Mouse (Mus musculus) stomach, postnatal 0 days (tissue): ENCODE measurements around the gene Gm29666. TPM values are rescaled to one million over a fixed set of nuclear protein-coding genes. Genes with fewer than 3 reads are reported as not detected.
A peak's percentile ranks its signal among the peaks of the same experiment; 100 is the strongest.

Experiments used
- ATAC-seq: fragments of 200-750 bp; cut with Nextera tagmentation; 2 replicates; pipeline ENCODE4 v1.8.0; 2017; ENCODE audit not compliant: low FRiP score, low TSS enrichment
- DNase-seq: peaks from one replicate; pipeline ENCODE4 v3.0.0-alpha.2; 2016; ENCODE audit warnings: low spot score
- H3K27ac ChIP-seq: fragments of 300-500 bp; sonication (generic); replicated peaks from 2 replicates; pipeline ENCODE4 v1.5.1; 2014; ENCODE audit warnings: mild to moderate bottlenecking, control low read depth
- H3K27me3 ChIP-seq: fragments of 300-500 bp; sonication (generic); 2 replicates; pipeline ENCODE4 v1.6.1; 2014; ENCODE audit warnings: low read length; ENCODE audit not compliant: control insufficient read depth, insufficient read depth
- H3K36me3 ChIP-seq: fragments of 300-500 bp; sonication (generic); 2 replicates; pipeline ENCODE4 v1.6.1; 2014; ENCODE audit warnings: low read length, mixed read lengths; ENCODE audit not compliant: control insufficient read depth, insufficient read depth
- H3K4me1 ChIP-seq: fragments of 300-500 bp; sonication (generic); replicated peaks from 2 replicates; pipeline ENCODE4 v1.6.1; 2014; ENCODE audit warnings: antibody characterized with exemption; ENCODE audit not compliant: control insufficient read depth, insufficient read depth
- H3K4me2 ChIP-seq: fragments of 300-500 bp; sonication (generic); replicated peaks from 2 replicates; pipeline ENCODE4 v1.6.1; 2014; ENCODE audit warnings: low read depth, mild to moderate bottlenecking, control low read depth, moderate library complexity
- H3K4me3 ChIP-seq: fragments of 300-500 bp; sonication (generic); 2 replicates; pipeline ENCODE4 v1.5.1; 2014; ENCODE audit warnings: low read depth, low read length, control low read depth
- H3K9ac ChIP-seq: fragments of 300-500 bp; sonication (generic); 2 replicates; pipeline ENCODE4 v1.6.1; 2014; ENCODE audit warnings: mild to moderate bottlenecking, low read length, control low read depth, mixed read lengths
- H3K9me3 ChIP-seq: fragments of 300-500 bp; sonication (generic); 2 replicates; pipeline ENCODE4 v1.6.1; 2016; ENCODE audit warnings: low read length; ENCODE audit not compliant: control insufficient read depth
- CTCF ChIP-seq: IDR thresholded peaks from 2 replicates; pipeline ENCODE4 v1.5.1; 2016; ENCODE audit warnings: antibody characterized with exemption, low read depth, mild to moderate bottlenecking, moderate library complexity
- EP300 ChIP-seq: optimal IDR thresholded peaks from 2 replicates; pipeline ENCODE3; 2016; ENCODE audit warnings: antibody characterized with exemption
- WGBS: fragments of 180-500 bp; shearing (Covaris S2); extraction: QIAGEN DNeasy Blood & Tissue Kit; methylation state at CpG from one replicate; pipeline ENCODE4 v1.1.7; 2014; 5-methylcytosine and 5-hydroxymethylcytosine counted together
- polyA plus RNA-seq: library from polyadenylated mRNA; unstranded; fragments of >200 nt; fragmentation: Nextera tagmentation; extraction: Ambion mirVana; gene quantifications from 2 replicates; pipeline ENCODE4 v1.2.1, GENCODE M21; 2015

Gene Gm29666
- polyA plus RNA-seq, 1 experiment from 2014 or later: 0.15 TPM

- DNase-seq (no peak), ATAC-seq (no peak)
- Histone ChIP-seq H3K9me3 (no peaks in the 10 kb centered on the region), H3K9ac (0 out of 2 replicates have a peak overlapping the region, but pooled peaks have one; percentile 94), H3K36me3 (peaks cover 15% of the 10 kb centered on the region), H3K27me3 (no peaks in the 10 kb centered on the region), H3K4me2 (peak overlapping the region; percentile 75), H3K27ac (no peak overlapping the region), H3K4me3 (peak overlapping the region; percentile 90), H3K4me1 (no peaks in the 10 kb centered on the region)
- WGBS: 7% methylated on average over 9 of the region's 9 CpGs
- peak; percentile 83 for TF ChIP-seq CTCF
- TF ChIP-seq EP300: no peak
Observed at GRCm38 (mm10) chr15:84924781-84925315, 5.0 kb upstream of the Gm29666 start.

DNA sequence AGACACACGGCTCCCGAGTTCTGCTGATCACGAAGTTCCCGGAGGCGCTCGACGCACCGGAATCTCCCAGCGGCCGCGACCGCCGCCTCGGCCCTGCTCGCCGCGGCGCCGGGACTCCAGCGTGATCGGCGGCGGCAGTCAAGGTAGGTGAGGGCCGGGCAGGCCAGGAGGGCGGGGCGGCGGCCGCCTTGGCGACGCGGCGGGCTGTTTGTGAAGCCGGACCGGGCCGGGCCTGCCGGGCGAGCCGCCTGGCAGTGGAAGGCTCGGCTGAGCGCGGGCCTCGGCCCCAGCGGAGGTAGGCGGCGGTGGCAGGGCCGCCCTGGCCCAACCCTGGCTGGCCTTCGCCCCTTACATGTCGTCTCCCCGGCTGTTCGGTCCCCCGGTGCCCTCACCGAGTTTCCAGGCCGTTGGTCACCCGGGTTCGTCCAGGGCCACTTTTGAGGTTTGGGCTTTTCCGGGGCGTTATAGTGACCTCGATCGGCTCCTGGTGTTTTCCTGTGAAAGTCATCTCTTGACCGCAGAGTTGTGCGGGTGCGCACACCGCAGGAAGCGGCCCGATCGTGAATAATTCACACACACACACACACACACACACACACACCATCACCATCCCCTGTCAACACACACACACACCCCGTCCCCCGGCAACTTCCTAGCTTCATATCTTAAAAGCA, 3.8 kb upstream of the Gm29666 start:
- WGBS: under 1% methylated on average over 57 of the region's 68 CpGs
- peaks cover 5% of the 10 kb centered on the region for H3K36me3 ChIP-seq
- peak overlapping the region; percentile 90 for H3K4me3 ChIP-seq
- DNase-seq: peak; percentile 83
- peak; percentile 84 for ATAC-seq
- H3K9me3 ChIP-seq: no peaks in the 10 kb centered on the region
- H3K4me2 ChIP-seq: peak overlapping the region; percentile 75
- no peaks in the 10 kb centered on the region for H3K4me1 ChIP-seq
- TF ChIP-seq CTCF: no peak
- TF ChIP-seq EP300: no peak
- H3K27ac ChIP-seq: peak overlapping the region; percentile 98
- peak overlapping the region; percentile 94 for H3K9ac ChIP-seq
- H3K27me3 ChIP-seq: no peaks in the 10 kb centered on the region

DNA sequence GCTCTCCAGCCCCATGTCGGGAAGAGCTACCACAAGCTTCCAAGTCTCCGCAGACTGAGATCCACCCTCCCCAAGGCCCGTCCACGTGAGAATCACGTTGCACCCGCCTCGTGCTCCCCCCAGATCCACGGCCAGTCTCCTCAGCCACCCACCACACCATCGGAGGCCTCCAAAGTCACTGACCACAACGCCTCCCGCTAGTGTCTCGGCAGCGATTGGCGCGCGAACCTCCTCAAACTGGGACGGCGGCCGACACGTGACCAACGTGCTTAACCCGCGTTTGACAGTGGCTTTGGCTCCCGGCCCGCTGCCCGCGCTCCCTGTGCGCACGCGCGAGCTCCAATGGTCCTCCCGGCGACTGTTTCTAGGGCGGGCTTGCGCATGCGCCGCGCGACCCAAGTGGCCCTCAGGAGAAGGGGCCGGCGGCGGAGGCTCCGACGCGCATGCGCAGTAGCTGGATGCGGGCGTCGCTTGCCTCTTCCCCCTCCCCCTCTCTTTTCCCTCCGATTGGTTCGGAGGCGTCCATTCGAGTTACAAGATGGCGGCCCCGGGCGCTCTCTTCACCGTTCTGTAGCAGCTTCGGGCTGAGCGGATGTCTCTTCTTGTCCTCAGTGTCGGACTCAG, 3.2 kb upstream of the Gm29666 start, which contains the start of gene Nup50:
Gene Nup50, plus strand, starts transcription at position 528 of the 624 bp plus-strand sequence.
- Histone ChIP-seq H3K9ac (peak within 1 kb of the TSS; percentile 94), H3K9me3 (no peaks in the 10 kb centered on the region), H3K27me3 (no peaks in the 10 kb centered on the region), H3K4me1 (no peaks in the 10 kb centered on the region), H3K27ac (peak within 1 kb of the TSS; percentile 98), H3K4me2 (peak within 1 kb of the TSS; percentile 77), H3K36me3 (no peaks in the 10 kb centered on the region), H3K4me3 (peak within 1 kb of the TSS; percentile 90)
- ATAC-seq: peak; percentile 95
- WGBS: under 1% methylated on average over 51 of the region's 60 CpGs
- TF ChIP-seq CTCF (0 out of 2 replicates have a peak, but pooled peaks have one; percentile 1), EP300 (no peak)
- peak; percentile 100 for DNase-seq

DNA sequence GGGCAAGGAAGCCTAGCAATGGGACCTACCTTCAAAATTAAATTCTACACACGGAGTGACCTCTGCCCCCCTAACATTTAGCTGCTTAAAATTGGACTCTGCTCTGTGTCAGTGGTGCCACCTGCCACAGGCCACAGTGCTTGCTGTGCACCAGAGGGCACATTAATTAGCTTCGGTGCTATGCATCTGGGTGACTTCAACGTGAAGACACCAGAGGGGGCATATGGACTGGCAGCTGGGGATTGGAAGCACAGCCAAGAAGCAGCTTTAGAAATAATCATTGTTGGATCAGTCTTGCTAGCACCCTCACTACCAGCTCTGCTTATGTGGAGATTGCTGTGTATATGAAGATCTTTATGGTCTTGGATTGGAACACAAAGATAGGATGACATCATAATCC, 6.6 kb downstream of the Gm29666 start:
- 94% methylated on average over 3 of the region's 3 CpGs for WGBS
- H3K27me3 ChIP-seq: no peaks in the 10 kb centered on the region
- no peak overlapping the region for H3K27ac ChIP-seq
- H3K4me1 ChIP-seq: no peaks in the 10 kb centered on the region
- DNase-seq (no peak), ATAC-seq (no peak)
- TF ChIP-seq CTCF (no peak), EP300 (no peak)
- no peaks in the 10 kb centered on the region for H3K36me3 ChIP-seq
- no peak overlapping the region for H3K4me2 ChIP-seq
- 0 out of 2 replicates have a peak, but pooled peaks cover 3% of the 10 kb centered on the region for H3K9me3 ChIP-seq
- H3K9ac ChIP-seq: no peak overlapping the region
- no peak overlapping the region for H3K4me3 ChIP-seq

DNA sequence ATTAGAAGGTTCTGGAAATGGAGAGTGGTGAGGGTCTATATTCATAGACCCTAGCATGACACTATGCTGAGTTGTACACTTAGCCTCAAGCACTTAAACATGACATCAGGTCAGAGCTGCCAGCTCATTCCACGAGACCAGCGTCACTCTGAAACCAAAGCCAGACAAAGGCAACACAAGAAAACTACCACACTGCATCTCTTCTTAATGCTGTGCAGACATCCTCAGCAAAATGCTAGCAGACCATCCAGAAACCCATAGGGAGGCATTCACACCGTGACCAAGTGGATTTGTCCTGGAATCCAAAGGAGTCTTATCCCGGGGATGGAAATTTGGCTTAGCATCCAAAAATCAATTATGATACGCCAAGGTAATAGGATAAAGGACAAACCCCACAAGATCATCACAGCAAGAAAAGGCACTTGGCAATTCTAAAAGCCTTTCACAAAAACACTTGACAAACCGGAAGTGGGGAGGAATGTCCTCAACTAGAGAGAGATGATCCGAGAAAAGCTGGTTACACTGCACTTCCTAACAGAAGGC, 15.9 kb downstream of the Gm29666 start:
- TF ChIP-seq EP300 (no peak), CTCF (no peak)
- no peak overlapping the region for H3K4me2 ChIP-seq
- 71% methylated on average over 7 of the region's 7 CpGs for WGBS
- ATAC-seq: no peak
- H3K27me3 ChIP-seq: no peaks in the 10 kb centered on the region
- H3K4me3 ChIP-seq: no peak overlapping the region
- H3K27ac ChIP-seq: no peak overlapping the region
- H3K4me1 ChIP-seq: no peaks in the 10 kb centered on the region
- no peaks in the 10 kb centered on the region for H3K9me3 ChIP-seq
- H3K9ac ChIP-seq: no peak overlapping the region
- DNase-seq: no peak
- H3K36me3 ChIP-seq: no peaks in the 10 kb centered on the region
